Mouse (Mus musculus): ENCODE measurements around the gene Olfr775. TPM values are rescaled to one million over a fixed set of nuclear protein-coding genes. Genes with fewer than 3 reads are reported as not detected.

Olfr775 gene
- not detected for total RNA-seq (2021)

GRCm38 (mm10) chr10:129248112-129248511, at the start of gene Olfr775:
Gene Olfr775 (plus strand): TSS chr10:129248412.
- no peak for DNase-seq (ENCODE audit: extremely low spot score in 1 of 2, low spot score in 1 of 2)

GRCm38 (mm10) chr10:129230737-129231136, 17.5 kb upstream of the Olfr775 start:
- no peak for DNase-seq (ENCODE audit: extremely low spot score in 1 of 2, low spot score in 1 of 2)

GRCm38 (mm10) chr10:129235904-129236303, 12.3 kb upstream of the Olfr775 start, which contains the start of gene Olfr774:
Gene Olfr774 (plus strand): TSS chr10:129236204.
- DNase-seq (ENCODE audit: extremely low spot score in 1 of 2, low spot score in 1 of 2), result no peak

GRCm38 (mm10) chr10:129258827-129259226, 10.6 kb downstream of the Olfr775 start, which contains the start of gene Olfr776:
Gene Olfr776 (plus strand): TSS chr10:129259127.
- no peak for DNase-seq (ENCODE audit: extremely low spot score in 1 of 2, low spot score in 1 of 2)

GRCm38 (mm10) chr10:129271081-129271535, 22.9 kb downstream of the Olfr775 start, which contains the start of gene Olfr777:
Gene Olfr777 (minus strand): TSS chr10:129271485.
- no peak for DNase-seq (ENCODE audit: extremely low spot score in 1 of 2, low spot score in 1 of 2)

Other genes with a start within 250 kb of the Olfr775 start
- gene Olfr763, start 237.6 kb upstream of the Olfr775 start, total RNA-seq (2021), result not detected
- not detected for gene Olfr764-ps1, start 208.5 kb upstream of the Olfr775 start, total RNA-seq (2021)
- not detected for gene Olfr765, start 198.4 kb upstream of the Olfr775 start, total RNA-seq (2021)
- gene Olfr766-ps1, start 179.4 kb upstream of the Olfr775 start, total RNA-seq (2021), result not detected
- gene Olfr767, start 165.5 kb upstream of the Olfr775 start, total RNA-seq (2021), result not detected
- not detected for gene Olfr768, start 149.0 kb upstream of the Olfr775 start, total RNA-seq (2021)
- not detected for gene Olfr769, start 130.6 kb upstream of the Olfr775 start, total RNA-seq (2021)
- not detected for gene Olfr770, start 109.4 kb upstream of the Olfr775 start, total RNA-seq (2021)
- gene Olfr771, start 83.7 kb upstream of the Olfr775 start, total RNA-seq (2021), result not detected
- not detected for gene Olfr772, start 70.5 kb upstream of the Olfr775 start, total RNA-seq (2021)
- gene Olfr773, start 61.0 kb upstream of the Olfr775 start, total RNA-seq (2021), result not detected
- not detected for gene Olfr774, start 12.2 kb upstream of the Olfr775 start, total RNA-seq (2021)
- gene Olfr776, start 10.7 kb downstream of the Olfr775 start, total RNA-seq (2021), result not detected
- not detected for gene Olfr777, start 23.1 kb downstream of the Olfr775 start, total RNA-seq (2021)
- not detected for gene Olfr780, start 69.7 kb downstream of the Olfr775 start, total RNA-seq (2021)
- gene Olfr781, start 80.4 kb downstream of the Olfr775 start, total RNA-seq (2021), result not detected
- not detected for gene Olfr782, start 100.4 kb downstream of the Olfr775 start, total RNA-seq (2021)
- under 1 TPM in 1 of 2 experiments, not detected in 1; 0.31 TPM for gene Olfr784, start 135.7 kb downstream of the Olfr775 start, total RNA-seq (2021)
- gene Olfr785, start 157.0 kb downstream of the Olfr775 start, total RNA-seq (2021), result not detected
- gene Olfr786, start 178.9 kb downstream of the Olfr775 start, total RNA-seq (2021), result not detected
- not detected for gene Olfr787, start 213.4 kb downstream of the Olfr775 start, total RNA-seq (2021)
- gene Olfr788, start 222.6 kb downstream of the Olfr775 start, total RNA-seq (2021), result not detected
- gene Olfr789, start 236.3 kb downstream of the Olfr775 start, total RNA-seq (2021), result not detected